Mouse (Mus musculus): ENCODE data around the gene Rhov.

DNA sequence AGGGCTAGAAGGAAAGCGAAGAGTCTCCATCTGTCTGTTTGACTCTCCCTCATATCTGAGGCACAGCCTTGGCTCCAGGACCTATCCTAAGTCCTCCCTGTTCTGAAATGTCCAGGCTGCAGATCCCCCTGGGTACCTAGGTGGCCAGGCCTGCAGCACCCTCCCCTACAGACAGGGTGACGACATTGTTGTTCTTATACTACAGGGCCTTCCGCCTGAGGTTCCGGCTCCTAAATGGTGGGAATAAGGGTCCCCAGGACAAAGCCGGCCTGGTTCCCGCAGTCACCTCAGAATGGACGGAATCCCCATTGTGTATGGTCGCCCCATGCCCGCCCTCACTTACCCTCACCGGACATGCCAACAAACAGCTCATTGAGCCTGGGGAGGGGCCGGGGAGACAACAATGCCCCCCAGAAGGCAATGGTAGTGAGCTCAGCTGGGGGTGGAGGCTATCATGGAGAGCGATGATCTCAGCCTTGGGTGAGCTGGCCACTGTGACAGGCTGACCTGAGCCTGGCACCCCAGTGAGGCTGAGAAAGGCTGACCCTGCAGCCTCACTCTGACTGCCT, 43.8 kb upstream of the Rhov start:
- TF ChIP-seq CTCF (IDR thresholded peaks at IDR 0.05; ENCODE audit: control insufficient read depth, insufficient read depth, low read length) (no peak), POLR2A (IDR thresholded peaks at IDR 0.05; ENCODE audit: borderline replicate concordance, control insufficient read depth, low read depth, low read length) (no peak)
